Mouse (Mus musculus) testis, adult 2 months (tissue): Measurements from ENCODE around the gene Ezr. TPM values are rescaled to one million over a fixed set of nuclear protein-coding genes. Genes with fewer than 3 reads are reported as not detected.
A peak's percentile ranks its signal among the peaks of the same experiment; 100 is the strongest.
"Not testable (repeated sequence)": the region's sequence is repeated elsewhere in the genome, so short reads cannot be mapped to it uniquely, and the experiment has no call there.

Source experiments
- H3K27ac ChIP-seq: fragments of 200-500 bp; 2 replicates; pipeline ENCODE4 v1.5.1; 2012; ENCODE audit warnings: low read depth, low read length; ENCODE audit not compliant: control insufficient read depth, insufficient read depth
- H3K27me3 ChIP-seq: fragments of 200-500 bp; 2 replicates; pipeline ENCODE4 v1.6.1; 2012; ENCODE audit warnings: mild to moderate bottlenecking, low read length, moderate library complexity; ENCODE audit not compliant: control insufficient read depth, insufficient read depth
- H3K36me3 ChIP-seq: fragments of 200-500 bp; 2 replicates; pipeline ENCODE4 v1.6.1; 2012; ENCODE audit warnings: mild to moderate bottlenecking, low read length; ENCODE audit not compliant: control insufficient read depth, insufficient read depth
- H3K4me1 ChIP-seq: fragments of 200-500 bp; 2 replicates; pipeline ENCODE4 v1.6.1; 2012; ENCODE audit warnings: low read length; ENCODE audit not compliant: control insufficient read depth, insufficient read depth
- H3K4me3 ChIP-seq: fragments of 200-500 bp; 2 replicates; pipeline ENCODE4 v1.5.1; 2012; ENCODE audit warnings: low read depth, mild to moderate bottlenecking, low read length, moderate library complexity, mixed read lengths; ENCODE audit not compliant: control insufficient read depth
- CTCF ChIP-seq: fragments of 200-500 bp; IDR thresholded peaks from 2 replicates; pipeline ENCODE4 v1.5.1; 2012; ENCODE audit warnings: low read depth, mild to moderate bottlenecking, inconsistent platforms, low read length, moderate library complexity; ENCODE audit not compliant: control insufficient read depth, insufficient read depth, insufficient replicate concordance
- polyA plus RNA-seq: library from polyadenylated mRNA; depleted of rRNA; stranded (reverse); fragments of >200 nt; gene quantifications from 2 replicates; pipeline ENCODE4 v1.2.3, GENCODE M21; 2012; rRNA removed

Ezr gene
- polyA plus RNA-seq, 1 experiment = 4.5 TPM

DNA sequence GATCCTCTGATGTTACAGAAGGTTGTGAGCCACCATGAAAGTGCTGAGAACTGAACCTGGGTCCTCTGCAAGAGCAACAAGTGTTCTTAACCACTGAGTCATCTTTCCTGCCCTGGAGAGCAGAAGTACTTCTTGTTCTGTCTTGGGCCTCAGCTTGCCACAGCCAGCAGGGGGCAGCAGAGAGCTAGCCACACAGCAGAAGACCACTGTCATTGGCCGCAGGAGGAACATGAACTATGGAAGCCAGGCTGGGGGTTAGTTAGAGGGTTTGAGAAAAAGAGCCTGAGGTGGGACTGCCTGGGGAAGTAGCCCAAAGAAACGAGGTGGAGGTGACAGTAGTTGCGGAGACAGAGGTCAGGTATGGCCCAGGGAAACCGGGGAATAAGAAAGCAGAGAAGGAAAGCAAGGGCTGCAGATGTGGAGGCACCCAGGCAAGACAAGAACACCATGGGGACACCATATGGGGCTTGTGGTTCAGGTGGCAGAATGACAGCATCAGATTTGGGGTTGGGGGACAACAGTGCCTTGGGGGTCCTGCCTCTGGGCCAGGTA lies 85.3 kb downstream of the Ezr start:
- H3K36me3 ChIP-seq, H3K4me1 ChIP-seq, H3K27me3 ChIP-seq, H3K27ac ChIP-seq, H3K4me3 ChIP-seq: not testable (repeated sequence)
- peak; percentile 35; the same call in 1 of the 2 replicates for TF ChIP-seq CTCF

DNA sequence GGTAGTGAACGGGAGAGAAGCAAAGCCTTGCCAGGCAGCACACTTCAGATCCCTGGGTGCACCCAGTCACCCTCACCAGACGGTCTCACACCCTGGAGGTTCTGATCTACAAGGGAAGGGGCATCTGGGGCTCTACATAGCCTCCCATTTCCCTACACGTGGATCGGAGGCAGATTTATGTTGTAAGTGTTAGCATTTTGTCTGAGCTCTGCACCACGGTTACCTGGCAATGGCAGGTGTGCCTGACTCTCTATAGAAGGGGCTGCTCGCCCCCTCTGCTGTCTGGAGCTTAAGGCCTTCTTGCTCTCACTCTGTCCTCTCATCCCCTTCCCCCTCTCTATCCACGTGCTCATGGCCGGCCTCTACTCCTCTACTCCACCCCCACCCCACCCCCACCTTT lies 86.1 kb downstream of the Ezr start:
- H3K36me3 ChIP-seq, H3K27me3 ChIP-seq: not testable (repeated sequence)

DNA sequence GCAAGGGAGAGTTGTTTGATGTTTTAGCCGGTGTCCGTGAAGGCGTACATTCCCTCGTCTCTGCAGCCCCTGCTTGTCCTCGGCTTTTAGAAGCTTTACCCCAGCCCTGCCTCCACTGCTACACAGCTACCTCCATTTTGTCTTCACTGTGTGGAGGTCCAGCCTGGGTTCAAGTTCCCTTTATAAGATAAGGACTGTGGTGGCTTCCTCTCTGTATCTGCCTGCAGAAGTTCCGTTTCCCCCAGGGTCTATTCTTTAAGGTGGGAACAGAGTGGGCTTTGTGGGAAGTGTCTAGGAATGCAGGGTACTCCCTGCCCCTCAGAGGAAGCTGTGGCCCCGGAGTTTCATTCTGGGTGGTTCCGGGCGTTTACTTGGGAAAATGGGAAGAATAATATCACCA lies 86.9 kb downstream of the Ezr start:
- not testable (repeated sequence) for H3K36me3 ChIP-seq, H3K27me3 ChIP-seq, H3K27ac ChIP-seq, H3K4me1 ChIP-seq, H3K4me3 ChIP-seq

More for the DNA sequence above, 86.1 kb downstream of the Ezr start:
- H3K4me1 ChIP-seq, H3K4me3 ChIP-seq, H3K27ac ChIP-seq: not testable (repeated sequence)

DNA sequence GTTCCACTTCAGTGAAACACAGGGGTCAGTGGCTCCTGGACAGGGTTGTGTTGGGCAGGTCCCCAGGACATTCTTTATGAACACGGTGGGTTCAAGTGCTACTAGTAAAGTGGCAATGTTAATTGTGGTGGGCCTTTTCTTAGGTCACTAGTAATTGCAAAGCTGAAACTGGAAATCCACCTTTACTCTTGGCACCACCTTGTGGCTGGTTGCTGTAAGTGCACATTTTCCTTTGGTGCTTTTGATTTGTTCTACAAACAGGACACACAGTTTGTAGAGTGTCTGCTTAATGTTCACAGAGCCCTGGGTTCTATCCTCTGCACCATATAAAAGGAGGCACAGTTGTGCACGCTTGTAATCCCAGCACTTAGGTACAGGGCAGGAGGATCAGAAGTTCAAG lies 91.0 kb downstream of the Ezr start:
- not testable (repeated sequence) for H3K27ac ChIP-seq, H3K4me3 ChIP-seq, H3K36me3 ChIP-seq, H3K27me3 ChIP-seq, H3K4me1 ChIP-seq

DNA sequence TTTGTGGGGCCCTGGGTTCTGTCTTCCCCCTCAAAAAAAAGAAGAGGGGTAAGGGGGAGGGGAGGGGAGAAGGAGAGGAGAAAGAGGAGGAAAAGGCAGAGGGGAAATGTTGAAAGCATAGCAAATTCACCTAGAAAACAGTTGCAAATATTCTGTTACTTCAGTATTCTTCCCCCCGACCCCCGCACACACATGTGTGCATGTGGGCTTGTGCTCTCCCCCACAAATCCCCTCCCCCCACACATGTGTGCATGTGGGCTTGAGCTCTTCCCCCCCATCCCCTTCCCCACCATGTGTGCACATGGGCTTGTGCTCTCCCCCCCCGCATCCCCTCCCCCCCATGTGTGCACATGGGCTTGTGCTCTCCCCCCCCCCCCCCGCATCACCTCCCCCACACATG lies 93.2 kb downstream of the Ezr start:
- H3K27ac ChIP-seq = not testable (repeated sequence)

More for the DNA sequence above, 93.2 kb downstream of the Ezr start:
- not testable (repeated sequence) for H3K27me3 ChIP-seq, H3K4me1 ChIP-seq, H3K36me3 ChIP-seq, H3K4me3 ChIP-seq

Other genes starting within 250 kb of the Ezr start
- gene Dynlt1c, start 181.1 kb downstream of the Ezr start, polyA plus RNA-seq = 13.9 and 14.1 TPM in 2 replicates
- 780 and 809 TPM in 2 replicates for gene Dynlt1f, start 126.9 kb downstream of the Ezr start, polyA plus RNA-seq
- gene Sytl3, start 123.7 kb downstream of the Ezr start, polyA plus RNA-seq = 0.66 and 1.2 TPM in 2 replicates
- gene Rsph3b, start 165.9 kb upstream of the Ezr start, polyA plus RNA-seq = 209 and 231 TPM in 2 replicates
- 57.1 and 68.4 TPM in 2 replicates for gene Tagap1, start 178.4 kb upstream of the Ezr start, polyA plus RNA-seq
- gene Rnaset2b, start 187.8 kb upstream of the Ezr start, polyA plus RNA-seq = 45.0 and 47.3 TPM in 2 replicates
- 0.31 TPM in 1 of 2 replicates, not detected in the other for gene Gm49721, start 196.1 kb upstream of the Ezr start, polyA plus RNA-seq
- gene Gm1604a, start 242.8 kb upstream of the Ezr start, polyA plus RNA-seq = not detected in 2 replicates